Mouse (Mus musculus) heart, postnatal 36 days (tissue): Measurements from ENCODE around the gene Acot7. TPM values are rescaled to one million over a fixed set of nuclear protein-coding genes. Genes with fewer than 3 reads are reported as not detected.
A peak's percentile ranks its signal among the peaks of the same experiment; 100 is the strongest.

Source experiments
- DNase-seq, 2 experiments: peaks; one replicate each; pipeline ENCODE4 v3.0.0; 2021 to 2022
- intact Hi-C: fragments of 180-260 bp; cut with DNase I; formaldehyde crosslinking; loops from one replicate; pipeline ENCODE4 v1.15.1; 2025
- total RNA-seq, 2 experiments: library from RNA; stranded (reverse); gene quantifications; 2 replicates each; pipeline ENCODE4 v1.2.3; 2021

Acot7 gene
- total RNA-seq, 2 experiments from 2014 or later = 58.7 to 59.1 TPM

- intact Hi-C loops = no loop called here
- DNase-seq = no peak
Observed at GRCm38 (mm10) chr4:152315498-152316213, 137.7 kb downstream of the Acot7 start.

GRCm38 (mm10) chr4:152317631-152318033 lies 139.7 kb downstream of the Acot7 start:
- peak in 1 of 2 experiments; percentile 40 for DNase-seq
- intact Hi-C loops = no loop called here

GRCm38 (mm10) chr4:152318517-152319234 lies 140.7 kb downstream of the Acot7 start, which contains the start of gene Rnf207:
TSS of gene Rnf207 (minus strand) at chr4:152318993.
- intact Hi-C loops = no loop called here
- DNase-seq = peak; percentile 67 to 75

Other genes starting within 250 kb of the Acot7 start
- gene Dnajc11, start 244.4 kb upstream of the Acot7 start, total RNA-seq = 10 to 100 TPM; 72.7 to 88.8 TPM
- 10 to 100 TPM; 12.8 to 12.9 TPM for gene Thap3, start 189.1 kb upstream of the Acot7 start, total RNA-seq
- 1 to 10 TPM; 6.4 to 7.0 TPM for gene Phf13, start 181.9 kb upstream of the Acot7 start, total RNA-seq
- gene Klhl21, start 169.3 kb upstream of the Acot7 start, total RNA-seq = 10 to 100 TPM; 86.2 to 91.5 TPM
- gene Zbtb48, start 150.5 kb upstream of the Acot7 start, total RNA-seq = 1 to 10 TPM; 3.5 to 4.4 TPM
- gene Tas1r1, start 139.6 kb upstream of the Acot7 start, total RNA-seq = not detected
- gene Nol9, start 138.8 kb upstream of the Acot7 start, total RNA-seq = 10 to 100 TPM; 10.1 to 10.5 TPM
- 10 to 100 TPM; 14.9 to 21.9 TPM for gene Plekhg5, start 105.6 kb upstream of the Acot7 start, total RNA-seq
- gene Tnfrsf25, start 62.2 kb upstream of the Acot7 start, total RNA-seq = 1 to 10 TPM in 1 of 2 experiments, under 1 TPM in 1; 0.81 to 3.2 TPM
- 1 to 10 TPM; 1.8 to 2.7 TPM for gene Espn, start 25.8 kb upstream of the Acot7 start, total RNA-seq
- gene Hes2, start 19.3 kb upstream of the Acot7 start, total RNA-seq = not detected
- gene Gpr153, start 96.1 kb downstream of the Acot7 start, total RNA-seq = 10 to 100 TPM; 10.7 to 14.0 TPM
- not detected for gene Hes3, start 113.5 kb downstream of the Acot7 start, total RNA-seq
- gene Icmt, start 119.1 kb downstream of the Acot7 start, total RNA-seq = 10 to 100 TPM; 25.4 to 25.8 TPM
- gene Rnf207, start 140.9 kb downstream of the Acot7 start, total RNA-seq = 10 to 100 TPM; 50.2 to 68.0 TPM
- 100 to 1,000 TPM; 276 to 293 TPM for gene Rpl22, start 147.6 kb downstream of the Acot7 start, total RNA-seq
- gene Chd5, start 160.5 kb downstream of the Acot7 start, total RNA-seq = under 1 TPM; 0.16 to 0.58 TPM